In the genomic region with DNA sequence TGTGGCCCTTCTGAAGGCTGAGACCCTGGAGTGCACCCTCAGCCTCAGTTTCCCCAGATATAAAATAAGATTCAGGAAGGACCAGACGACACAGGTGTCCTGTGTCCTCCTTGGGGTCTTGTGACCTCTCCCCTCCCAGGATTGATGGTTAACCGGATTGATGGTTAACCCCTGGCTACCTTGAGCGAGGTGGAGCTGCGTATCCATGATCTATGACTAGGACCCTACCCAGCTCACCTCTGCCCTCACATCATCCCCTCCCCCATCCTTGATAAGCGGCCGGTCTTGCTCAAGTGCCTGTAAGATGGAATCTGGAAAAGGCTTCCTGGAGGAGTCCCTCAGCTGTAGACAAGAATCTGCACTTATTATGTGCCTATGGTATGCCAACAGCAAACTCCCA, we compare ENCODE assay signal across 29 mouse cellular contexts. TPM values are rescaled to one million over a fixed set of nuclear protein-coding genes. Genes with fewer than 3 reads are reported as not detected.
DNase-seq lines count a peak whose midpoint lies in the region; ATAC-seq and TF ChIP-seq lines count a peak whose summit lies in the region.
"Had no signal": no experiment of that assay in that cellular context is flagged by ENCODE, and none has a peak within 500 bp of the region (broad histone marks: within the 10 kb centered on the region; RNA-seq: fewer than 3 reads in every experiment).

No protein-coding gene starts in this region.

- no peaks in the 10 kb centered on the region for H3K36me3 ChIP-seq in kidney, adult 2 months (ENCODE audit: control insufficient read depth, insufficient read depth, low read length)
- no peaks in the 10 kb centered on the region for H3K36me3 ChIP-seq in liver, adult 2 months (ENCODE audit: control insufficient read depth, insufficient read depth, low read length)
- H3K36me3 ChIP-seq in liver, embryonic 11.5 days (ENCODE audit: control insufficient read depth, insufficient read depth, low read length) = no peaks in the 10 kb centered on the region
- no peaks in the 10 kb centered on the region for H3K36me3 ChIP-seq in liver, embryonic 16.5 days (ENCODE audit: control insufficient read depth, insufficient read depth)
- H3K36me3 ChIP-seq: embryonic facial prominence, embryonic 10.5 days; embryonic facial prominence, embryonic 12.5 days; G1E had no signal

- H3K79me2 ChIP-seq in liver, adult 2 months (ENCODE audit: control insufficient read depth, insufficient read depth, low read length) = no peaks in the 10 kb centered on the region

- WGBS in kidney, adult 2 months = 60% methylated on average over 6 of the region's 6 CpGs
- 27% methylated on average over 6 of the region's 6 CpGs for WGBS in liver, adult 2 months
- WGBS in liver, embryonic 11.5 days = 71% methylated on average over 6 of the region's 6 CpGs
- WGBS in liver, embryonic 16.5 days (ENCODE audit: insufficient replicate concordance) = 58% methylated on average over 6 of the region's 6 CpGs

- DNase-seq in kidney, adult 2 months = peak; percentile 18
- no peak for DNase-seq in kidney, postnatal 10 days
- DNase-seq in liver, adult 2 months (ENCODE audit: extremely low read depth, low read depth, low spot score) = peak; percentile 63
- no peak for DNase-seq in liver, embryonic 11.5 days (ENCODE audit: low spot score)
- no peak for DNase-seq in liver
- peak; percentile 91 for DNase-seq in yolk sac, embryonic 10.5 days (ENCODE audit: low spot score)
- DNase-seq in thymus, postnatal 14 days = no peak
- DNase-seq: adrenal gland, adult 8-10 months; adrenal gland, postnatal 14 days; adrenal gland, postnatal 36 days; B cell, adult 2 months; cerebellum, adult 11-12 months; cerebellum, adult 2 months; cerebellum, adult 9-10 months; cerebellum, postnatal 10 days; cerebellum, postnatal 25 days had no signal

- TF ChIP-seq POLR2A in kidney, adult 2 months (IDR thresholded peaks at IDR 0.05; ENCODE audit: low read depth, low read length) = no peak
- no peak for TF ChIP-seq POLR2A in liver, adult 2 months (IDR thresholded peaks at IDR 0.05; ENCODE audit: extremely low read depth, insufficient read depth, low read length)

- peaks cover 3% of the 10 kb centered on the region for H3K9me3 ChIP-seq in liver, embryonic 11.5 days (ENCODE audit: control insufficient read depth, low read length)
- peaks cover 3% of the 10 kb centered on the region for H3K9me3 ChIP-seq in liver, embryonic 16.5 days (replicated peaks; ENCODE audit: control insufficient read depth, low read length)
- H3K9me3 ChIP-seq: embryonic facial prominence, embryonic 10.5 days; embryonic facial prominence, embryonic 12.5 days; forebrain, embryonic 13.5 days had no signal

- no peaks in the 10 kb centered on the region; the same call in 1 of the 2 replicates for H3K27me3 ChIP-seq in kidney, adult 2 months (replicated peaks; ENCODE audit: control insufficient read depth, insufficient read depth, low read length)
- H3K27me3 ChIP-seq in liver, adult 2 months (ENCODE audit: control insufficient read depth, insufficient read depth, low read length) = no peaks in the 10 kb centered on the region
- no peaks in the 10 kb centered on the region for H3K27me3 ChIP-seq in liver, embryonic 11.5 days (replicated peaks; ENCODE audit: control insufficient read depth, insufficient read depth, low read length)
- no peaks in the 10 kb centered on the region; the same call in 1 of the 2 replicates for H3K27me3 ChIP-seq in liver, embryonic 16.5 days (ENCODE audit: control insufficient read depth, insufficient read depth, low read depth, low read length)
- H3K27me3 ChIP-seq: embryonic facial prominence, embryonic 12.5 days had no signal

- no peak overlapping the region for H3K4me3 ChIP-seq in kidney, adult 2 months (ENCODE audit: insufficient read depth, low read depth, low read length)
- no peak overlapping the region for H3K4me3 ChIP-seq in liver, adult 2 months (ENCODE audit: insufficient read depth, low read depth, low read length)
- no peak overlapping the region for H3K4me3 ChIP-seq in liver, embryonic 11.5 days (ENCODE audit: low read depth, low read length)
- no peak overlapping the region for H3K4me3 ChIP-seq in liver, embryonic 16.5 days (ENCODE audit: low read depth, low read length)
- H3K4me3 ChIP-seq: embryonic facial prominence, embryonic 10.5 days; embryonic facial prominence, embryonic 12.5 days; forebrain, embryonic 13.5 days had no signal

- no peak for ATAC-seq in liver, embryonic 11.5 days (replicated peaks; ENCODE audit: low FRiP score)
- no peak; the same call in 1 of the 2 replicates for ATAC-seq in liver, embryonic 16.5 days (ENCODE audit: low read depth)
- ATAC-seq: activated CD4-positive, CD25-positive, alpha-beta regulatory T cell, adult 4 months; CD4-positive, CD25-positive, alpha-beta regulatory T cell, adult 4 months; forebrain, embryonic 13.5 days; Patski had no signal

- no peak overlapping the region for H3K4me2 ChIP-seq in liver, embryonic 11.5 days
- no peak overlapping the region for H3K4me2 ChIP-seq in liver, embryonic 16.5 days (ENCODE audit: low read depth, low read length)
- H3K4me2 ChIP-seq: embryonic facial prominence, embryonic 12.5 days; forebrain, embryonic 13.5 days had no signal

- no peak overlapping the region for H3K27ac ChIP-seq in kidney, adult 2 months (ENCODE audit: insufficient read depth, low read depth, low read length)
- H3K27ac ChIP-seq in liver, adult 2 months (replicated peaks; ENCODE audit: insufficient read depth, low read depth, low read length) = peak overlapping the region; percentile 89
- no peak overlapping the region for H3K27ac ChIP-seq in liver, embryonic 11.5 days (ENCODE audit: low read depth, low read length)
- H3K27ac ChIP-seq in liver, embryonic 16.5 days (ENCODE audit: low read length) = peak overlapping the region; percentile 37; the same call in 1 of the 2 replicates
- H3K27ac ChIP-seq: embryonic facial prominence, embryonic 10.5 days; embryonic facial prominence, embryonic 12.5 days; forebrain, embryonic 13.5 days had no signal

- H3K4me1 ChIP-seq in kidney, adult 2 months (ENCODE audit: control insufficient read depth, insufficient read depth, low read length) = peaks cover 4% of the 10 kb centered on the region; the same call in 1 of the 2 replicates
- peaks cover 18% of the 10 kb centered on the region for H3K4me1 ChIP-seq in liver, adult 2 months (ENCODE audit: control insufficient read depth, insufficient read depth, low read length)
- H3K4me1 ChIP-seq in liver, embryonic 11.5 days (replicated peaks; ENCODE audit: control insufficient read depth, insufficient read depth, low read length) = no peaks in the 10 kb centered on the region
- H3K4me1 ChIP-seq in liver, embryonic 16.5 days (ENCODE audit: control insufficient read depth, low read depth, low read length) = peaks cover 3% of the 10 kb centered on the region; the same call in 1 of the 2 replicates
- H3K4me1 ChIP-seq: embryonic facial prominence, embryonic 12.5 days; forebrain, embryonic 13.5 days had no signal

- TF ChIP-seq CTCF in kidney, adult 2 months (conservative IDR thresholded peaks at IDR 0.05; ENCODE audit: insufficient read depth, insufficient read length, low read depth, low read length) = no peak
- no peak for TF ChIP-seq CTCF in liver, adult 2 months (IDR thresholded peaks at IDR 0.05; ENCODE audit: low read depth, low read length)

- H3K9ac ChIP-seq in liver, adult 2 months (ENCODE audit: low read depth, low read length) = no peak overlapping the region; the same call in 1 of the 2 replicates
- no peak overlapping the region for H3K9ac ChIP-seq in liver, embryonic 11.5 days (ENCODE audit: low read depth, low read length)
- no peak overlapping the region for H3K9ac ChIP-seq in liver, embryonic 16.5 days (ENCODE audit: low read depth, low read length)
- H3K9ac ChIP-seq: embryonic facial prominence, embryonic 12.5 days; forebrain, embryonic 13.5 days had no signal

RNA-seq across cellular contexts. Expression of a gene that starts 3.8 kb away (rescaled TPM):
- polyA plus RNA-seq in kidney, adult 2 months (2012; rRNA removed) = 9.9 and 10.0 TPM in 2 replicates
- total RNA-seq in liver, adult 2 months (2014; rRNA removed) = 11.7 and 23.2 TPM in 2 replicates
- polyA plus RNA-seq in liver, adult 2 months (2012; rRNA removed) = 18.6 and 25.9 TPM in 2 replicates
- polyA plus RNA-seq in liver, embryonic 11.5 days (2014; fragmentation: Nextera tagmentation; extraction: Ambion mirVana) = 2.3 and 2.5 TPM in 2 replicates
- 6.5 and 8.2 TPM in 2 replicates for polyA plus RNA-seq in liver, embryonic 16.5 days (2015; fragmentation: Nextera tagmentation; extraction: Ambion mirVana)
- polyA plus RNA-seq: activated CD4-positive, CD25-positive, alpha-beta regulatory T cell, adult 4 months; CD4-positive, CD25-positive, alpha-beta regulatory T cell, adult 4 months had no signal

RNA-seq across cellular contexts. Expression of a gene that starts 7.5 kb away (rescaled TPM):
- not detected in 2 replicates for polyA plus RNA-seq in kidney, adult 2 months (2012; rRNA removed)
- 410 and 645 TPM in 2 replicates for total RNA-seq in liver, adult 2 months (2014; rRNA removed)
- polyA plus RNA-seq in liver, adult 2 months (2012; rRNA removed) = 648 and 709 TPM in 2 replicates
- not detected in 2 replicates for polyA plus RNA-seq in liver, embryonic 11.5 days (2014; fragmentation: Nextera tagmentation; extraction: Ambion mirVana)
- 3.2 and 4.3 TPM in 2 replicates for polyA plus RNA-seq in liver, embryonic 16.5 days (2015; fragmentation: Nextera tagmentation; extraction: Ambion mirVana)
- total RNA-seq: adrenal gland, adult 18-20 months; CH12.LX; G1E had no signal
- polyA plus RNA-seq: activated CD4-positive, CD25-positive, alpha-beta regulatory T cell, adult 4 months; CD4-positive, CD25-positive, alpha-beta regulatory T cell, adult 4 months; embryonic facial prominence, embryonic 10.5 days; embryonic facial prominence, embryonic 12.5 days; embryonic facial prominence, embryonic 14.5 days; forebrain, embryonic 11.5 days; forebrain, embryonic 13.5 days; G1E had no signal

RNA-seq across cellular contexts. Expression of a gene that starts 34.6 kb away (rescaled TPM):
- polyA plus RNA-seq in kidney, adult 2 months (2012; rRNA removed) = 48.1 and 49.3 TPM in 2 replicates
- total RNA-seq in liver, adult 2 months (2014; rRNA removed) = 18.1 and 28.9 TPM in 2 replicates
- polyA plus RNA-seq in liver, adult 2 months (2012; rRNA removed) = 41.9 and 42.0 TPM in 2 replicates
- 32.8 and 35.1 TPM in 2 replicates for polyA plus RNA-seq in liver, embryonic 11.5 days (2014; fragmentation: Nextera tagmentation; extraction: Ambion mirVana)
- 16.7 and 19.0 TPM in 2 replicates for polyA plus RNA-seq in liver, embryonic 16.5 days (2015; fragmentation: Nextera tagmentation; extraction: Ambion mirVana)

RNA-seq across cellular contexts. Expression of a gene that starts 37.3 kb away (rescaled TPM):
- polyA plus RNA-seq in kidney, adult 2 months (2012; rRNA removed) = not detected in 2 replicates
- not detected in 2 replicates for total RNA-seq in liver, adult 2 months (2014; rRNA removed)
- polyA plus RNA-seq in liver, adult 2 months (2012; rRNA removed) = not detected in 2 replicates
- 0.05 TPM in 1 of 2 replicates, not detected in the other for polyA plus RNA-seq in liver, embryonic 11.5 days (2014; fragmentation: Nextera tagmentation; extraction: Ambion mirVana)
- not detected in 2 replicates for polyA plus RNA-seq in liver, embryonic 16.5 days (2015; fragmentation: Nextera tagmentation; extraction: Ambion mirVana)
- total RNA-seq: adrenal gland, adult 18-20 months; adrenal gland, adult 8-10 months; adrenal gland, postnatal 14 days; adrenal gland, postnatal 36 days; CH12.LX had no signal
- polyA plus RNA-seq: activated CD4-positive, CD25-positive, alpha-beta regulatory T cell, adult 4 months; CD4-positive, CD25-positive, alpha-beta regulatory T cell, adult 4 months; cortical plate, adult 2 months; embryonic facial prominence, embryonic 14.5 days; G1E had no signal

RNA-seq across cellular contexts. Expression of a gene that starts 42.1 kb away (rescaled TPM):
- polyA plus RNA-seq in kidney, adult 2 months (2012; rRNA removed) = 23.0 and 25.8 TPM in 2 replicates
- total RNA-seq in liver, adult 2 months (2014; rRNA removed) = 40.6 and 78.9 TPM in 2 replicates
- 47.6 and 52.4 TPM in 2 replicates for polyA plus RNA-seq in liver, adult 2 months (2012; rRNA removed)
- polyA plus RNA-seq in liver, embryonic 11.5 days (2014; fragmentation: Nextera tagmentation; extraction: Ambion mirVana) = 5.1 and 5.5 TPM in 2 replicates
- polyA plus RNA-seq in liver, embryonic 16.5 days (2015; fragmentation: Nextera tagmentation; extraction: Ambion mirVana) = 9.2 TPM in 2 replicates

Comparison
In these comparisons a context has a peak if more than half of its experiments do, and no peak if none do; other contexts are left out.
1. DNase-seq: peak in kidney, adult 2 months (single experiment), liver, adult 2 months (single experiment) and yolk sac, embryonic 10.5 days (single experiment); none in kidney, postnatal 10 days (single experiment), liver, embryonic 11.5 days (single experiment), liver (single experiment) and thymus, postnatal 14 days (single experiment).
2. H3K27ac ChIP-seq: peak in liver, adult 2 months (single experiment) and liver, embryonic 16.5 days (single experiment); none in kidney, adult 2 months (single experiment) and liver, embryonic 11.5 days (single experiment).
3. RNA of a gene that starts 7.5 kb away (polyA plus RNA-seq): 648 to 709 TPM in liver, adult 2 months; 3.2 to 4.3 TPM in liver, embryonic 16.5 days, not detected in kidney, adult 2 months and not detected in liver, embryonic 11.5 days; every median in the first group is over 100 times any median in the second.